Mouse (Mus musculus) A20 (cell line): ENCODE measurements around the gene Magoh.

Experiments
- DNase-seq: peaks from one replicate; pipeline ENCODE4 v3.0.0-alpha.2; 2011; ENCODE audit warnings: low read depth, low spot score

Gene Magoh

GRCm38 (mm10) chr4:107879254-107880050, at the start of gene Magoh:
Magoh (plus strand) TSS chr4:107879755.
- DNase-seq = peak; percentile 97

DNA sequence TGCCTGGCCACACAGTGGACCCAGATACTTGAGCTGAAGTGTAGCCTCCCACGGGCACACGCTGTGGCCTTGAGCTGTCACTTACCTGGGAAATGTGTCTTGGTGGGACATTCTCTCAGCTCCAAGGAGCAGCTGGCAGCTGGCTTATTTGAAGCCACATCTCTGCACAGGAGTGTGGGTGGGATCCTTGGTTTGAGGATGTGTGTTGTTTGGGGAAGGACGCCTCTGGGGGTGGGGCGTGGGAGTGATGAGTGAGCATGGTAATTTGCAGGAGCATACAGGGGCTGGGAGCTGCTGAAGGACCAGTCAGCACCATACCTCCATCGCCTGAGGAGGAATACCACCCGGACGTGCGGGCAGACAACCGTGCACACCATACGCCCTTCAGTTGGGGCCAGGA, 49.4 kb upstream of the Magoh start:
- no peak for DNase-seq

DNA sequence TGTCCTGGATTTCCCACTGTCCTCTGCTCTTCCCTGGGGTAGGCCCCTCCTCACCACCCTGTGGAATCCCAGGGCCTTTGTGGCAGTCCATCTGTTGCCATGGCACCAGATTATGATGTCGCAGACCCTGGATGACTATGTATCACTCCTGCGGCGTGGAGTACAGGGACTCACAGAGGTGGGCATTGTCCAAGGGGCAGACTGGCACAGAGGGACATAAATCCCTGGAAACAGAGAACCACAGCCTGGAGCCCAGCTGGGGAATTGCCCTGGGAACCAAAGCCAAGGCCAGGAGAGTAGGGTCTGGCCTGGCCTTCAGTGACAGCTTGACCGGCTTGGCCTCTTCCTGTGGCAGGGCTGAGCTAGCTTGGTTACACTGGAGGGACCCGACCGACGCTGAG, 48.7 kb upstream of the Magoh start:
- DNase-seq = no peak

- DNase-seq = no peak
Measured at GRCm38 (mm10) chr4:107831678-107832077, 47.9 kb upstream of the Magoh start.

DNA sequence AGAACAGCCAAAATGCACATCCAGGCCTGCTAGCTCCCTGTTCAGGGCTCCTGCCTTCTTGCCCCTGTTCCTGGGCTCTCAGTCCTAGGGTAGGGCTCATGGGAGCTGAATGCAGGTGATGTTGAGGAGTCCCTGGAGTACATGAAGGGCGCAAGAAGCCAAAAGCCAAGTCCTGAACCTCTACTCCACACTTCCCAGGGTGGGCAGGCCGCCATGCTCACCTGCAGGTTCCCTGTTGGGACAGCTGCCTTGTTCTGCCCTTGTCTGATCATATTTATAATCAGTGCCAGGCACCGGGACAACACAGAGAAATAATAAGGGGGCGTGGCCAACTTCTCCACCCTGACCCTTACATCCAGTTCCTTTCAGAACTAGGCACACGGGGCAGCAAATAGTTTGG, 46.0 kb upstream of the Magoh start:
- DNase-seq = no peak

- no peak for DNase-seq
Measured at GRCm38 (mm10) chr4:107834643-107835314, 44.8 kb upstream of the Magoh start.

GRCm38 (mm10) chr4:107835508-107835909, 44.0 kb upstream of the Magoh start:
- no peak for DNase-seq

- no peak for DNase-seq
Measured at GRCm38 (mm10) chr4:107836758-107837157, 42.8 kb upstream of the Magoh start.

DNA sequence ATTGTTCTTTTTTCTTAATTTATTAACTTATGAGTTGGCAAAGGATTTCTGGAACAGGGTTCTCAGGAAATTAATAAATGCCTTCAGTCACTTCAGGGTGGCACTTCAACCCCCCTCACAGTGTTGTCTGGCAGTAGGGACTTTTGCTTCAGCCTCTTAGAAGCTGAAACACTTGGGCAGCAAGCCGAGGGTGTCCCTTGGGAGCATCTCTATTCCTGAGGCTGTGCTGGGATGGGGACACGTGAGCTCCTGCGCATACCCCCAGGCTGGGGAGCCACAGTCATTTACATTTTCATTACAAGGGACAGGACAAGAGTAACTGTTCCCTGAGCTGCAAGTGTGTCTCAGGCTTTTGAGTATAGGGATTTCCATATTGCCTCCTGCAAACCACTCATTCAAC, 41.6 kb upstream of the Magoh start:
- no peak for DNase-seq

- no peak for DNase-seq
Measured at GRCm38 (mm10) chr4:107843687-107844086, 35.9 kb upstream of the Magoh start.

DNA sequence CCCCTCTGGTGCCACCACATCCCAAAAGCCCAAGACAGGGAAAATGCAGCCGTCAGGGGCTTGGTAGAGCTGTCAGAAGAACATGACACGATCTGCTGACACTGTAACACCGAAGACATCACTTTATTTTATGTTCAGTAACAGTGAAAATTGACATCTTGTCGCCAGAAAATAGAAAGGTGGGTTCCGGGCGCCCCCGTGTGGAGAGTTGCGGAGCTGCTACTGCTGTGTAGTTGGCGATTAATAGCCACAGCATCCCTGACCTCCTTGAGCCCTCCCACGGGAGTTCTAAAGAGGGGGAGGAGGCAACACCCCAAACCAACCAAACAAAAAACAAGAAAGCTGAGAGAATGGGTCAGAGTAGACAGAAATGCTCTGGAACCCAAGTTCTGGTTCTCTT, 34.6 kb upstream of the Magoh start:
- peak; percentile 65 for DNase-seq

DNA sequence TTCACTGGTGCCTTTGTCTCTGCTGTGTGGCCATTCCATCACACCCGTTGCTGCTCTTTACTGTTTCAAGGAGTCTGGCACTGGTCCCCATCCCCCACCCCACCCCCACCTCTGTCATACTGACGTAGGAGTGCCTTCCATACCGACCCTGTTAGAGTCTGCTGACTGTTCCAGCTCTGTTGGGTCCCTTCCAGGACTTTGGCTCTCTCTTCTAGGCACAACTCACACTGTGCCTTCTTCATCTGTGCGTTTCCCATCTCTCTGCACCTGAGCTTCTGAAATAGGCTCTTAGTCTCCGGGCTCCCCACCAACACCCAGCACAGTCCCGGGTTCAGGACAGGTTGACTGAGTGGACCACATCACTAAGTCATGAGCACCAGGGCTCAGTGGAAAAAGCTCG, 32.8 kb upstream of the Magoh start:
- no peak for DNase-seq

- DNase-seq = no peak
Measured at GRCm38 (mm10) chr4:107848546-107848945, 31.0 kb upstream of the Magoh start.

GRCm38 (mm10) chr4:107849621-107850020, 29.9 kb upstream of the Magoh start:
- DNase-seq = no peak

GRCm38 (mm10) chr4:107850091-107850490, 29.5 kb upstream of the Magoh start:
- no peak for DNase-seq

GRCm38 (mm10) chr4:107853333-107853732, 26.2 kb upstream of the Magoh start:
- DNase-seq = no peak

DNA sequence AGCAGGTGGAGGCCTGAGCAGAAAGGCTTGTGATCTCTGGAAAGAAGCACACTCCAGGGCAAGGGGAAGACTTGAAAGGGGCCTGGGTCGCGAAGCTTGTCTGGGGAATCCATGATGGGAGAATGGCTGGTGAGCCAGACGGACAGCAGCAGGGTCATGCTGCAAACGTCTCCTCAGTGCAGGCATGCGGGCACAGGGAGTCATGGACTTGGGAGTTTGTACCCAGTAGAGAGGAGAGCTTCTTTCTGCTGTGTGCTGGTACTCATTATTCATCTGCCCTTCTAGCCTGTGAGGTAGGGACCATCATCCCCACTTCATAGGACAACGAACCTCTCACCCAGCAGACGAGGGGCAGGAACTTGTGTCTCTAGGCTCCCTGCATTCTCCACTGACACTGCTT, 25.7 kb upstream of the Magoh start:
- DNase-seq = no peak

- no peak for DNase-seq
Measured at GRCm38 (mm10) chr4:107856958-107857686, 22.4 kb upstream of the Magoh start.

- no peak for DNase-seq
Measured at GRCm38 (mm10) chr4:107858995-107859394, 20.6 kb upstream of the Magoh start.

DNA sequence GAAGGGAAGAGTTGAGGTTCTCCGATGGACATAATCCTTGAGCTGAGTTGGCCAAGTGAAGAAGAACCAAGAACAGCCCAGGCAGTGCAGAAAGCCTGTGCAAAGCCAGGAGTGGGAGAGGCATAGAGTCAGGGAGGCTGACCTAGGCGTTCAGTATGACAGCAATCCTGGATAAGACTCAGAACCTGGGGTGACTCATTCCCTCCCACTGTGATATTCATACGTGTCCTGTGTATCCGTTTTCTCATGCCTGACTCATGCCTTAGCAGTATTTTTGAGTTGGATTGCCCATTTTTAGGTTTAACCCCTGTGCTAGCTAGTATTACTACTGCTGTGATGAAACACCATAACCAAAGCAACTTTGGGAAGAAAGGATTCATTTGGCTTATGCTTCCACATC, 14.7 kb upstream of the Magoh start:
- no peak for DNase-seq

- DNase-seq = no peak
Measured at GRCm38 (mm10) chr4:107881631-107882030, 2.1 kb downstream of the Magoh start.

- no peak for DNase-seq
Measured at GRCm38 (mm10) chr4:107886371-107886770, 6.8 kb downstream of the Magoh start.

DNA sequence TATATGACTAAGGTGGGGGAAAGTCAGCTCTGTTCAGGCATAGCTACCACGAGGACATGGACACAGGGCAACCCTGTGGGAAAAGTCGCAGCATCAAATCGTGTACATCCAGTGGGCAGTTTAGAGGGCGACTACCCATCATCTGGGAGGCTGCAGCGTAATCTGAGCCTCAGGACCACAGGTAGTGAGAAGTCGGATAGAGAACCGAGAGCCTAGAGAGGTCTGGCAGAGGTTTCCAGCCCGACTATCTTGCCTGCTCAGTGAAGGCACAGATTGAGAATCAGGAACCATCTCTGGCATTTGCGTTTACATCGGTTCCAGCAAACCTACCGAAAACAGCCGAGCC, 9.8 kb downstream of the Magoh start:
- DNase-seq = no peak
